Mouse (Mus musculus): ENCODE results near the gene Evc.

Evc gene

GRCm38 (mm10) chr5:37310026-37310425, 26.7 kb downstream of the Evc start:
- no peak for DNase-seq (ENCODE audit: low spot score)

- DNase-seq (ENCODE audit: low spot score) = no peak
These were observed 38.3 kb downstream of the Evc start for GRCm38 (mm10) chr5:37298370-37298769.

GRCm38 (mm10) chr5:37296717-37297116, 40.0 kb downstream of the Evc start:
- DNase-seq (ENCODE audit: low spot score) = no peak

- DNase-seq (ENCODE audit: low spot score) = no peak
These were observed 45.7 kb downstream of the Evc start for GRCm38 (mm10) chr5:37290983-37291382.

GRCm38 (mm10) chr5:37289236-37289635, 47.5 kb downstream of the Evc start:
- peak; percentile 11 for DNase-seq (ENCODE audit: low spot score)

- DNase-seq (ENCODE audit: low spot score) = peak; percentile 5
These were observed 48.3 kb downstream of the Evc start for GRCm38 (mm10) chr5:37288374-37288773.

GRCm38 (mm10) chr5:37281021-37281420, 55.7 kb downstream of the Evc start:
- DNase-seq (ENCODE audit: low spot score) = no peak

- no peak for DNase-seq (ENCODE audit: low spot score)
These were observed 72.9 kb downstream of the Evc start for GRCm38 (mm10) chr5:37263816-37264215.

GRCm38 (mm10) chr5:37261734-37262133, 75.0 kb downstream of the Evc start:
- no peak for DNase-seq (ENCODE audit: low spot score)

GRCm38 (mm10) chr5:37257243-37257642, 79.5 kb downstream of the Evc start:
- no peak for DNase-seq (ENCODE audit: low spot score)

- DNase-seq (ENCODE audit: low spot score) = no peak
These were observed 79.9 kb downstream of the Evc start for GRCm38 (mm10) chr5:37256823-37257222.

GRCm38 (mm10) chr5:37254523-37254922, 82.2 kb downstream of the Evc start:
- no peak for DNase-seq (ENCODE audit: low spot score)

GRCm38 (mm10) chr5:37252101-37252804, 84.4 kb downstream of the Evc start:
- DNase-seq (ENCODE audit: low spot score) = no peak

- no peak for DNase-seq (ENCODE audit: low spot score)
These were observed 85.1 kb downstream of the Evc start for GRCm38 (mm10) chr5:37251596-37251995.

GRCm38 (mm10) chr5:37248870-37249269, 87.8 kb downstream of the Evc start:
- DNase-seq (ENCODE audit: low spot score) = no peak

GRCm38 (mm10) chr5:37247456-37247855, 89.2 kb downstream of the Evc start:
- no peak for DNase-seq (ENCODE audit: low spot score)

- DNase-seq (ENCODE audit: low spot score) = peak; percentile 12
These were observed 90.4 kb downstream of the Evc start for GRCm38 (mm10) chr5:37246138-37246910.

- DNase-seq (ENCODE audit: low spot score) = no peak
These were observed 91.0 kb downstream of the Evc start for GRCm38 (mm10) chr5:37245651-37246050.

- DNase-seq (ENCODE audit: low spot score) = no peak
These were observed 91.9 kb downstream of the Evc start for GRCm38 (mm10) chr5:37244666-37245242.

GRCm38 (mm10) chr5:37244161-37244560, 92.5 kb downstream of the Evc start:
- DNase-seq (ENCODE audit: low spot score) = no peak

GRCm38 (mm10) chr5:37243169-37243886, 93.4 kb downstream of the Evc start:
- peak; percentile 28 for DNase-seq (ENCODE audit: low spot score)

- DNase-seq (ENCODE audit: low spot score) = no peak
These were observed 94.1 kb downstream of the Evc start for GRCm38 (mm10) chr5:37242360-37243168.
